Mouse (Mus musculus) fat pad, adult 2 months (tissue): Measurements from ENCODE around the gene Eapp.
"Not testable (repeated sequence)": the region's sequence is repeated elsewhere in the genome, so short reads cannot be mapped to it uniquely, and the experiment has no call there.

ENCODE experiments used
- DNase-seq: peaks from one replicate; pipeline ENCODE4 v3.0.0-alpha.2; 2011; ENCODE audit warnings: low read depth, low spot score; ENCODE audit errors: extremely low read depth

The Eapp gene

GRCm38 (mm10) chr12:54695511-54696241, at the start of gene Eapp:
Gene Eapp, minus strand, starts transcription at chr12:54695897.
- no peak for DNase-seq

- not testable (repeated sequence) for DNase-seq
These were observed 43.1 kb upstream of the Eapp start for GRCm38 (mm10) chr12:54738661-54739243.

GRCm38 (mm10) chr12:54737891-54738660, 42.4 kb upstream of the Eapp start:
- not testable (repeated sequence) for DNase-seq

DNA sequence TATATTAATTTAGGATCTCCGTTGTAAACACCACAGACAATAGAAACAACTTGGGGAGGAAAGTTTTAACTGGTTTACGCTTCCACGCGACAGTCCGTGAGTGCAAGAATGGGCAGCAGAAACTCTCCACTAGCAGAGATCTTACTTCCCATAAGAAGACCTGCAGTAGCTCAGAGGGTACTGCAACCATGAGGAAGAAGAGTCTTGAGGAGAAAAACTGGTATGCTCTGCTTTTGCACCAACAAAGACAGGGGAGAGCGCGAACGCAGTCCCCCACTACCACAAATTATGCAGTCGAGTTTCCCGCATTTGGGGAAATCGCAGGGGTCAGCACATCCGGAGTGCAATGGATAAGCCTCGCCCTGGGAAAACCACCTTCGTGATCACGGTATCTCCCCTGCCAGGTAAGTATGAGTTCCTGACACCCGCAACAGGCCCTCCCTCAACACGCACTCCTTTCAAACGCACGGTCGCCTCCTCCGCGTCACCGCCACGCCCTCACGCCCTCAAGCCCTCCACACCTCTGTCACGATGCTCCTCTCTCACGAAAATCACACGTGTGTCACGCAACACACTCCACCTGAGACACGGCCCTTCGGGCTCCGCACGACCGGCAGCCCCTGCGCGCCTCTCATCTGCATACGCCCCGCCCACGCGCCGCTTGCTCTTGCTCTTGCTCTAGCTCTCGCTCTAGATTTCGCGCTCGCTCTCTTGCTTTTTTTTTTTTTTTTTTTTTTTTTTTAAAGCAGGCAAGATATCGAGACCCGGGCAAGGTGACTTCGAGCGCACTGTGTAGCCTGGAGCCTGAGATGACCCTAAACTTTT, 38.8 kb upstream of the Eapp start:
- DNase-seq, result not testable (repeated sequence)

GRCm38 (mm10) chr12:54729140-54730059, 33.7 kb upstream of the Eapp start:
- DNase-seq, result not testable (repeated sequence)

GRCm38 (mm10) chr12:54718871-54719786, 23.4 kb upstream of the Eapp start:
- not testable (repeated sequence) for DNase-seq

DNA sequence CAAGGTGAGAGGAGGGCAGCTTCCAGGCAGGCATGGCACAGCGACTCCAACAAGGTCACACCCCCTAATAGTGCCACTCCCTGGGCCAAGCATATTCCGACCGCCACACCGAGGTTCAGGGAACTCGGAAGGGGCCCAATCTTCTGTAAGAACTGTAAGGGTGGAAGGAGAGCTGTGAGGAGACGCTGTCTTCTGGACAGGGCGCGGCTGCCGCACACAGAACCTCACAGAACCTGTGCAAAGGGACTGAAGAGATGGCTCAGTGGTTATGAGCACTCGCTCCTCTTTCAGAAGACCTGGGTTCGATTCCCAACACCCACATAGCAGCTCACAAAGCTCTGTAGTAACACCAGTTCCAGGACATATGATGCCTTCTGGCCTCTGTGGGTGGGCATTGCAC, 21.8 kb upstream of the Eapp start:
- not testable (repeated sequence) for DNase-seq

- not testable (repeated sequence) for DNase-seq
These were observed 18.3 kb upstream of the Eapp start for GRCm38 (mm10) chr12:54713822-54714626.

DNA sequence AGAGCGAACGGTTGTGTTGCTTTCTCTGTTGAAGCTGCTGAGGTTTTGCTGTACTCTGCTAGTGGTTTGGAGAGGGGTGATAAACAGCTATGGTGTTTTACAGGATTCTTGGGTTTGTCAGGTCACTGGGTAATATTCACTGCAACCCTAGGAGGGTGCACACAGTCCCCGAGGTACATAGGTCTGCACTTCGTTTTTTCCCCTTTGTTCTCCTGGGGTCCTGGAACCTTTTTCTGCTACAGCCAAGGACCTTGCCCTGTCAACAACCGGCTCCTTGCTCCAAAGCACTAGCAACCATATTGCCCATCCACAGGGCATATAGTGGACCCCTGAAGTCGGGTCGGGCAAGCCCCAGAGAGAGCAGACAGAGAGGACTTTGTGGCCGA, 14.8 kb upstream of the Eapp start:
- DNase-seq, result not testable (repeated sequence)

GRCm38 (mm10) chr12:54709691-54710493, 14.2 kb upstream of the Eapp start:
- not testable (repeated sequence) for DNase-seq

GRCm38 (mm10) chr12:54699394-54699793, 3.7 kb upstream of the Eapp start:
- DNase-seq, result no peak

DNA sequence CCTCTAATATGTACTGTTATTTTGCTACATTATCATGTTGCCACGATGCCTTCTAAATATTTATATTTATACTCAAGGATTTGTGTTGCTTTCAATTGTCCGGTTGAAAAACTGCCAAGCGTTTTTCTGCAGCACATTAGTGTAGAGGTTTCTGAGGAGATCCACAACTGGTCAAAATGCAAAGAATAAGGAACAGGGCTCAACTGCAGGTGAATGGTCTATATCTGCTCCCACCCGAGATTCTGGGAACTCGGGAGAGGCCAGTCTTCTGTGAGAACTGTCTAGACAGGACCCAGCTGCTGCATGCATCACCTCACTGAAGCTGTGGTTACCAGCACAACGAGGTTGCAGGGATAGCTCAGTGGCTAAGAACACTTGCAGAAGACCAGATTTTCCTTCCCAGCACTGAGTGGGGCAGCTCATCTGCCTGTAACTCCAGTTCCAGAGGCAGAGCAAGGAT, 2.1 kb upstream of the Eapp start:
- DNase-seq, result no peak

- no peak for DNase-seq
These were observed 1.4 kb upstream of the Eapp start for GRCm38 (mm10) chr12:54697003-54697597.

DNA sequence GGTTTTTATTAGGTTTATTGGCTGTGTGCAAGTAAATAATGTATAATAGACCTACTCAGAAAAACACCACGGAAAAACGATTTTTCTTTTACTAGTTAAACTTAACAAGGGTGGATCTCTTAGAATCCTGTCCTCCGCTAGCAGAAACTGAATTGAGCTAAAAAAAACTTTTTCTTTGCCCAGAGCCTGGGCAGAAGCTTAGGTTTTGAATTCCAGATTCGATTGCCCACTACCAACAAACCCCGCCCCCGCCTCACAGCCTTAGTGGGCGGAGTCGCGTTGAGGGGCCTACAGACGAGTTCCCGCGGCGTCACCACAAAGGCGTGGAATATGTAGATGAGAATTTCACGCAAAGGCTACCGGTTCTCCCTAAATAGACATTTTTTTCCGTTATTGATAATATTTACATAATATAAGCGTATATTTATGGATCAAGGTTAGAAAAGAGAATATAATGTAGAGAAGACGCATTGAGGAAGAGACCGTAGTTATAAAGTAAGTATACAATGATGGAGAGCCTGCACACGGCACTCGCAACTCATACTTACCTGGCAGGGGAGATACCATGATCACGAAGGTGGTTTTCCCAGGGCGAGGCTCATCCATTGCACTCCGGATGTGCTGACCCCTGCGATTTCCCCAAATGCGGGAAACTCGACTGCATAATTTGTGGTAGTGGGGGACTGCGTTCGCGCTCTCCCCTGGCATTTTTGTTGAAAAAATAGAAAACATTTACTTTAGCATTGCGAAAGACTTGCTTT, 725 bp upstream of the Eapp start:
- DNase-seq, result peak; percentile 51

DNA sequence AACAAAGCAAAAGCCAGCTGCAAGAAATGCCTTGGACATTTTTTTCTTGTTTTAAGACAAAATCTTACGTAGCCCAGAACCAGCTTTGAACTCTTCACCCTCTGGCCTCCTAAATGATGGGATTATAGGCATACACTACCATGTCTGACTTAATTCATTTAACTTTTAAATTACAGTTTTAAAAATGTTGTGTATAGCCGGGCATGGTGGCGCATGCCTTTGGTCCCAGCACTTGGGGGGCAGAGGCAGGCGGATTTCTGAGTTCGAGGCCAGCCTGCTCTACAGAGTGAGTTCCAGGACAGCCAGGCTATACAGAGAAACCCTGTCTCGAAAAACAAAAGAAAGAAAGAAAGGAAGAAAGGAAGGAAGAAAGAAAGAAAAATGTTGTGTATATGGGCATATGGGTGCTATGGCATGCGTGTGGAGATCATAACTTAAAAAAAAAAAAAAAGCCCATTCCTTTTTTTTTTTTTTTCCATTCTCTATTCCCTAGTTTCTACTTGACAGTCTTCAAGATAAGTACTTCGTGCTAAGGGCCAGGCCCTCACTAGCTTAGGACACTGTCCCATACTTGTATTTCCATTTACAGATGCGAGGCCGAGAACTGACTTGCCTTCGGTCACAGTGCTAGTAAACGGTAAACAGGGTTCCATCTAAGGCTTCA, 718 bp downstream of the Eapp start:
- DNase-seq, result no peak
